Mouse (Mus musculus) brain, embryonic 14.5 days (tissue): ENCODE data around the gene Ptprk.

Source experiments
- CTCF ChIP-seq: fragments of 200-500 bp; IDR thresholded peaks from 2 replicates; pipeline ENCODE4 v1.5.1; 2012; ENCODE audit warnings: inconsistent platforms, mild to moderate bottlenecking, moderate library complexity, borderline replicate concordance; ENCODE audit not compliant: insufficient read depth, insufficient read length; ENCODE audit errors: extremely low read depth
- POLR2A ChIP-seq: fragments of 200-500 bp; IDR thresholded peaks from 2 replicates; pipeline ENCODE4 v1.6.1; 2012; ENCODE audit warnings: mild to moderate bottlenecking, inconsistent platforms, borderline replicate concordance; ENCODE audit not compliant: poor library complexity, insufficient read depth, insufficient read length, severe bottlenecking; ENCODE audit errors: extremely low read depth

- TF ChIP-seq CTCF, result no peak
- no peak for TF ChIP-seq POLR2A
These were observed 49.3 kb downstream of the Ptprk start for GRCm38 (mm10) chr10:28123881-28124280.
